9 mouse cellular contexts compared by ENCODE assay signal in the genomic region with DNA sequence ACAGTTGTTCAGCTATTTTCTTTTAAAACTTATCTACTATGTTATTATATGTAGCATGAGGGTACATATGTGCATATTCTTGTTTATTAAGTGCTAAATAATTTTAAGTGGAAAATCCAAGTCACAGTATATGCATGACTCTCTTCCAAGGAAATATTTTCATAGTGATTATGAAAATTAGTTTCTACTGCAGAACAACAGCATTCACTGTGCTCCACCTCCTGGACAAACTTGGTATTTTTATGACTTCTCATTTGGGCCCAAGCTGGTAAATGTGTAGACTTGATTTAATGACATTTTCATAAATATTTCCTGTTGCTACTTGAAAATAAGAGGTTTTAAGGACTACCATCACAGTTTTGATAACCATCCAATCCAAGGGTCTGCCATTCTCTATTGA.
DNase-seq lines count a peak whose midpoint lies in the region; ATAC-seq and TF ChIP-seq lines count a peak whose summit lies in the region.
"Had no signal": no experiment of that assay in that cellular context is flagged by ENCODE, and none has a peak within 500 bp of the region (broad histone marks: within the 10 kb centered on the region; RNA-seq: fewer than 3 reads in every experiment).

No protein-coding gene starts in this region.

- peak; percentile 8 for DNase-seq in ES-E14 (ENCODE audit: low read depth, low spot score)
- DNase-seq in cerebellum, adult 9-10 months: peak; percentile 44
- peak; percentile 65 for DNase-seq in layer of hippocampus, adult 11-12 months (ENCODE audit: low spot score)
- peak; percentile 7 for DNase-seq in right cerebral cortex, postnatal 14 days
- DNase-seq in B cell, adult 2 months: no peak
- DNase-seq in urinary bladder, postnatal 36 days (ENCODE audit: low spot score in 2 of 2): no peak

- in situ Hi-C loops in ES-E14 (cut with MboI; ENCODE audit: low sequenced_read_pairs in 2 of 2, unreplicated experiment in 2 of 2): loop anchor here in 1 of 2 experiments (10.0 kb wide), 1 partner anchor 639 kb away; no protein-coding TSS in a partner anchor

- no peaks in the 10 kb centered on the region for H3K4me1 ChIP-seq in intestine, postnatal 0 days (replicated peaks; ENCODE audit: control insufficient read depth, insufficient read depth, low read length)
- H3K4me1 ChIP-seq in intestine, embryonic 16.5 days (ENCODE audit: control insufficient read depth, insufficient read depth, low read length): no peaks in the 10 kb centered on the region
- H3K4me1 ChIP-seq in ES-E14 (ENCODE audit: control insufficient read depth in 2 of 2, insufficient read depth in 2 of 2, low read length in 2 of 2, poor library complexity in 1 of 2): no peaks in the 10 kb centered on the region

- no peaks in the 10 kb centered on the region for H3K27me3 ChIP-seq in intestine, postnatal 0 days (replicated peaks; ENCODE audit: control insufficient read depth, insufficient read depth, low read length)
- H3K27me3 ChIP-seq in intestine, embryonic 16.5 days (replicated peaks; ENCODE audit: control insufficient read depth, insufficient read depth, low read length): no peaks in the 10 kb centered on the region

- H3K9ac ChIP-seq in intestine, postnatal 0 days (ENCODE audit: low read depth, low read length): no peak overlapping the region
- no peak overlapping the region for H3K9ac ChIP-seq in intestine, embryonic 16.5 days (ENCODE audit: low read depth, low read length)
- no peak overlapping the region for H3K9ac ChIP-seq in ES-E14 (ENCODE audit: insufficient read depth, low read depth, low read length, poor library complexity, severe bottlenecking)

- H3K27ac ChIP-seq in intestine, postnatal 0 days (ENCODE audit: low read depth, low read length): no peak overlapping the region
- no peak overlapping the region for H3K27ac ChIP-seq in intestine, embryonic 16.5 days (ENCODE audit: low read length)
- H3K27ac ChIP-seq in ES-E14 (ENCODE audit: insufficient read depth, low read depth, low read length, poor library complexity, severe bottlenecking): no peak overlapping the region
- H3K27ac ChIP-seq: macrophage had no signal

- H3K36me3 ChIP-seq in intestine, postnatal 0 days (ENCODE audit: control insufficient read depth, insufficient read depth): no peaks in the 10 kb centered on the region
- no peaks in the 10 kb centered on the region for H3K36me3 ChIP-seq in intestine, embryonic 16.5 days (ENCODE audit: control insufficient read depth, insufficient read depth, low read length)
- H3K36me3 ChIP-seq in ES-E14 (ENCODE audit: control insufficient read depth, insufficient read depth, low read length, poor library complexity, severe bottlenecking): no peaks in the 10 kb centered on the region

- no peak overlapping the region for H3K4me2 ChIP-seq in intestine, postnatal 0 days (replicated peaks; ENCODE audit: low read depth)
- no peak overlapping the region for H3K4me2 ChIP-seq in intestine, embryonic 16.5 days (ENCODE audit: low read depth, low read length)

- H3K4me3 ChIP-seq in intestine, postnatal 0 days (ENCODE audit: low read depth, low read length): no peak overlapping the region
- no peak overlapping the region for H3K4me3 ChIP-seq in intestine, embryonic 16.5 days (ENCODE audit: low read length)
- no peak overlapping the region for H3K4me3 ChIP-seq in ES-E14 (ENCODE audit: insufficient read depth in 1 of 2, low read depth in 1 of 2, low read length in 2 of 2, poor library complexity in 1 of 2, severe bottlenecking in 1 of 2)

- H3K9me3 ChIP-seq in intestine, postnatal 0 days (ENCODE audit: control insufficient read depth): no peaks in the 10 kb centered on the region
- no peaks in the 10 kb centered on the region for H3K9me3 ChIP-seq in intestine, embryonic 16.5 days (ENCODE audit: control insufficient read depth, low read length)
- H3K9me3 ChIP-seq in ES-E14 (ENCODE audit: control insufficient read depth, insufficient read depth, low read depth, low read length): no peaks in the 10 kb centered on the region

- TF ChIP-seq CTCF in intestine, postnatal 0 days (IDR thresholded peaks at IDR 0.05; ENCODE audit: low read depth): peak; percentile 72

- no peak for ATAC-seq in intestine, postnatal 0 days
- ATAC-seq in intestine, embryonic 16.5 days: no peak

TF ChIP-seq in ES-E14, 5 proteins besides CTCF, POLR2A, EP300 and RAD21:
- TF ChIP-seq CHD2 (IDR thresholded peaks at IDR 0.05; ENCODE audit: low read depth, low read length): no peak
- no peak for TF ChIP-seq ZNF384 (IDR thresholded peaks at IDR 0.05; ENCODE audit: low read depth, low read length)
- no peak for TF ChIP-seq HCFC1 (IDR thresholded peaks at IDR 0.05; ENCODE audit: borderline replicate concordance, insufficient read depth, low read length)
- no peak for TF ChIP-seq MAFK (IDR thresholded peaks at IDR 0.05; ENCODE audit: insufficient read depth, low read depth, low read length)
- TF ChIP-seq ZC3H11A (IDR thresholded peaks at IDR 0.05; ENCODE audit: borderline replicate concordance, low read depth, low read length): no peak

Comparison
In these comparisons a context has a peak if more than half of its experiments do, and no peak if none do; other contexts are left out.
1. DNase-seq: peak in ES-E14 (single experiment), cerebellum, adult 9-10 months (single experiment), layer of hippocampus, adult 11-12 months (single experiment) and right cerebral cortex, postnatal 14 days (single experiment); none in B cell, adult 2 months (0 of 2) and urinary bladder, postnatal 36 days (0 of 2).